Mouse (Mus musculus) limb, embryonic 12.5 days (tissue): Measurements from ENCODE around the gene G0s2. TPM values are rescaled to one million over a fixed set of nuclear protein-coding genes. Genes with fewer than 3 reads are reported as not detected.

Source experiments
- ATAC-seq: fragments of 200-750 bp; cut with Nextera tagmentation; 2 replicates; pipeline ENCODE4 v1.8.0; 2017; ENCODE audit warnings: low read depth, moderate TSS enrichment; ENCODE audit not compliant: insufficient number of reproducible peaks, insufficient read depth, low FRiP score, low TSS enrichment
- H3K27ac ChIP-seq: fragments of 300-500 bp; sonication (generic); 2 replicates; pipeline ENCODE4 v1.5.1; 2016; ENCODE audit warnings: mild to moderate bottlenecking, moderate library complexity
- H3K27me3 ChIP-seq: fragments of 300-500 bp; sonication (generic); 2 replicates; pipeline ENCODE4 v1.6.1; 2016; ENCODE audit warnings: mild to moderate bottlenecking, moderate library complexity
- H3K36me3 ChIP-seq: fragments of 300-500 bp; sonication (generic); 2 replicates; pipeline ENCODE4 v1.6.1; 2016; ENCODE audit warnings: mild to moderate bottlenecking, moderate library complexity
- H3K4me1 ChIP-seq: fragments of 300-500 bp; sonication (generic); replicated peaks from 2 replicates; pipeline ENCODE4 v1.6.1; 2016
- H3K4me2 ChIP-seq: fragments of 300-500 bp; sonication (generic); 2 replicates; pipeline ENCODE4 v1.6.1; 2016; ENCODE audit warnings: mild to moderate bottlenecking, moderate library complexity
- H3K4me3 ChIP-seq: fragments of 300-500 bp; sonication (generic); replicated peaks from 2 replicates; pipeline ENCODE4 v1.5.1; 2016; ENCODE audit warnings: mild to moderate bottlenecking
- H3K9ac ChIP-seq: fragments of 300-500 bp; sonication (generic); replicated peaks from 2 replicates; pipeline ENCODE4 v1.6.1; 2016; ENCODE audit warnings: mild to moderate bottlenecking, moderate library complexity
- H3K9me3 ChIP-seq: fragments of 300-500 bp; sonication (generic); 2 replicates; pipeline ENCODE4 v1.6.1; 2016; ENCODE audit warnings: mild to moderate bottlenecking, moderate library complexity
- WGBS: fragments of 180-500 bp; shearing (Covaris S2); methylation state at CpG from one replicate; pipeline ENCODE4 v1.1.7; 2016; 5-methylcytosine and 5-hydroxymethylcytosine counted together
- polyA plus RNA-seq: library from polyadenylated mRNA; unstranded; fragments of >200 nt; fragmentation: Nextera tagmentation; extraction: Ambion mirVana; gene quantifications from 2 replicates; pipeline ENCODE4 v1.2.1, GENCODE M21; 2016

The G0s2 gene
- polyA plus RNA-seq, 1 experiment from 2014 or later: 10.4 TPM

DNA sequence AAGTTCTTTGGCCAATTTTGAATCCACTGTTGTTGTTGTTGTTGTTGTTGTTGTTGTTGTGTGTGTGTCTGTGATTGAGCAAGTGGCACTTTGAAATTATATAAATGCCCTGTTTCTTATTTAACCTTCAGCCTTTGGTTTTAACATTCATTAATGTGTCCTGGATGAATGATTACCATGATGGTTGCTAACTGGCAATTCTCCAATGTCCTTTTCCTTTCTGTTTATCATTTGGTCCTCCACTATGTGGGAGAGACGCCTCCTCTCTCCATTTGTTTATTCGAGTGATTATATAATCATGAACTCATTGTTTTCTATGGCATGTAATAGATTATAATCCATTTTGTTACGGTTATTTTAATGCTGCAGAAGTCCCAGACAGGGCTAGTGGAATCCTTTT, 42.5 kb downstream of the G0s2 start:
- no peak overlapping the region for H3K9ac ChIP-seq
- no peak overlapping the region for H3K27ac ChIP-seq
- peaks cover 11% of the 10 kb centered on the region for H3K4me1 ChIP-seq
- no peaks in the 10 kb centered on the region for H3K9me3 ChIP-seq
- WGBS: 74% methylated on average over 3 of the region's 3 CpGs
- H3K27me3 ChIP-seq: no peaks in the 10 kb centered on the region
- no peaks in the 10 kb centered on the region for H3K36me3 ChIP-seq
- ATAC-seq: no peak
- H3K4me3 ChIP-seq: no peak overlapping the region
- no peak overlapping the region for H3K4me2 ChIP-seq

DNA sequence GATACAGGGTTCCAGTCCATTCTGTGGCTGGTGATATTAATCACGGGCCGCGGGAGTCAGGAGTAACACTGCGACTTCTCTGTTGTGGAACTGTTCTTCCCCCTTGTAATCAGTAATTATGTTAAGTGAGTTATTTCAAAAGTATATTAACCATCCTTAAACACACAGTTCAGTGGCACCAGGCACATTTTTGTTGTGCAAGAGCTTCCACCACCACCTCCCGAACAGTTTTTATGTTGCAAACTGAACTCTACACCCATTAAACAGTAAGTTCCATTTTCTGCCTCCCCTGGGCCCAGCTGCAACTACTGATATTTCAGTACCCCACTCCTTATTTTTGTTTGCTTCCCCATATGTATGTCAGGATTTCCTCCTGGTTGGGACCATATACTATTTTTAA, 43.4 kb downstream of the G0s2 start:
- no peak overlapping the region for H3K4me3 ChIP-seq
- WGBS: 90% methylated on average over 5 of the region's 5 CpGs

DNA sequence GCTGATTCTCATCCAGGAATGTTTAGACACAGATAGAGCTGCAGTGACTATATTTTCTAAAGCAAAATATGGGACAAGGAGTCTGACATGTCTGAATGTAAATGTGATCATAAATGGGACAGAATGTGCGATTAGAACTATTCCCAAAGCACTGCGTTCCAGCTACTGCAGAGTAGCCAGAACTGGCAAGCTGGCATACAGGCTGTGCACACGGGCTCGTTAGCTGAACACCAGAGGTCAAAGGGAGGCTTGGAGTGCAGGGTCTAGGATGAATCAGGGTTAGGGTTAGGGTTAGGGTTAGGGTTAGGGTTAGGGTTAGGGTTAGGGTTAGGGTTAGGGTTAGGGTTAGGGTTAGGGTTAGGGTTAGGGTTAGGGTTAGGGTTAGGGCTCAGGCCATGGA, 45.5 kb downstream of the G0s2 start:
- Histone ChIP-seq H3K36me3 (no peaks in the 10 kb centered on the region), H3K27ac (no peak overlapping the region), H3K4me3 (no peak overlapping the region), H3K9me3 (no peaks in the 10 kb centered on the region), H3K4me1 (peaks cover 11% of the 10 kb centered on the region), H3K9ac (no peak overlapping the region), H3K4me2 (no peak overlapping the region), H3K27me3 (no peaks in the 10 kb centered on the region)
- no peak for ATAC-seq
- WGBS: 61% methylated on average over 4 of the region's 4 CpGs

More for the DNA sequence above, 43.4 kb downstream of the G0s2 start:
- no peak for ATAC-seq
- Histone ChIP-seq H3K4me1 (peaks cover 11% of the 10 kb centered on the region), H3K36me3 (no peaks in the 10 kb centered on the region), H3K27ac (no peak overlapping the region), H3K4me2 (no peak overlapping the region), H3K9me3 (no peaks in the 10 kb centered on the region), H3K9ac (no peak overlapping the region), H3K27me3 (no peaks in the 10 kb centered on the region)

DNA sequence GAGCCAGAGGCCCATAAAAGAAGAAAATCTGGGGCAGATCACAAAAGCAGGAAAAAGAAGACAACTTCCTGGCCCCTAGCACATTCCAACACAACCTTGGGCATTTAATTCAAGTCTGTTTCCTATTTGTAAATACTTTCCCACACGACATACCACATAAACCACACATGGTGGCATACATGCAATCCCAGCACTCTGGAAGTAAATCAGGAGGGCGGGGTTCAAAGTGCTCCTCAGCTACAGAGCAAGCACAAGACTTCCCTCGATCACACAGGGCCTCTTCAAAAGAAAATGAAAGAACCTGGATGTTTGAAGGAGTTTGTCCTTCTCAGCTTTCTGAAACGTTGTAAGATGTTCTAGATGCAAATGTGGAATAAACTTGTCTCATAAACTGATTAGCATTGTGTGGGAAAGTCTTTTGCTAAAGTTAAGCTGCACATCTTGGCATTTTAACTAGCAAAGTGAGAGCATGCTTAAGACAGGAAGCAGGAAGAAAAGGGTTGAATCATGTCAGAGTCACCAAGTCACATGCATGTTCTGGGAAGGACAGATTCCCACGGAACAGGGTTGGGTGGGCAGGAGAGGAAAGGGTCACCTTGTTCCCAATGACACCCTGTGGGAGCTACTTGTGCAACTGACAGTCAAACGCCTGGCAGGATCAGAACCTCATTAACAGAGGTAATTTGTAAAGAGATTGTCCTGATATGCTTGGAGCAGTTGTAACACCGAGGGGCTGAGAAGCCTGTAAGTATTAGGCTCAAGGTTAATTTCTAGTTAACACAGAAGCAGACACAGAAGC, 46.1 kb downstream of the G0s2 start:
- H3K9me3 ChIP-seq: no peaks in the 10 kb centered on the region
- H3K27me3 ChIP-seq: no peaks in the 10 kb centered on the region
- H3K36me3 ChIP-seq: no peaks in the 10 kb centered on the region
- no peak overlapping the region for H3K9ac ChIP-seq
- no peak overlapping the region for H3K27ac ChIP-seq
- no peak for ATAC-seq
- H3K4me3 ChIP-seq: no peak overlapping the region
- WGBS: 17% methylated on average over 7 of the region's 7 CpGs
- no peak overlapping the region for H3K4me2 ChIP-seq
- H3K4me1 ChIP-seq: peaks cover 11% of the 10 kb centered on the region

DNA sequence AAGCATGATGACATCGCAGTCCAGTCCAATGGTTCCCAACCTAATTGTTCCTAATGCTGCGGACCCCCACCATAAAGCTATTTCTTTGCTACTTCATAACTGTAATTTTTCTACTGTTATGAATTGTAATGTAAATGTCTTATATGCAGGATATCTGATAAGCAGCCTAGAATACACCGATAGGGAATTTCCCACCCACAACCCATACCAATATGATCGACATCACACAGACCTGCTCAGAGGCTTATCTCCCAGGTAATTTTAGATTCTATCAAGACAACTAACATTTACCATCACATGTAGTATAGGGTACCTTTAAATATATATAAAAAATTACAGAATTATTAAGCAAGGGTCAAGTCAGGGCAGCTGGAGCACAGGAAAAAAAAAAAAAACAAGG, 46.9 kb downstream of the G0s2 start:
- no peaks in the 10 kb centered on the region for H3K9me3 ChIP-seq
- 81% methylated on average over 4 of the region's 4 CpGs for WGBS
- no peaks in the 10 kb centered on the region for H3K27me3 ChIP-seq
- H3K4me3 ChIP-seq: no peak overlapping the region
- no peaks in the 10 kb centered on the region for H3K36me3 ChIP-seq
- peaks cover 11% of the 10 kb centered on the region for H3K4me1 ChIP-seq
- no peak overlapping the region for H3K4me2 ChIP-seq
- no peak overlapping the region for H3K9ac ChIP-seq
- no peak overlapping the region for H3K27ac ChIP-seq
- ATAC-seq: no peak

DNA sequence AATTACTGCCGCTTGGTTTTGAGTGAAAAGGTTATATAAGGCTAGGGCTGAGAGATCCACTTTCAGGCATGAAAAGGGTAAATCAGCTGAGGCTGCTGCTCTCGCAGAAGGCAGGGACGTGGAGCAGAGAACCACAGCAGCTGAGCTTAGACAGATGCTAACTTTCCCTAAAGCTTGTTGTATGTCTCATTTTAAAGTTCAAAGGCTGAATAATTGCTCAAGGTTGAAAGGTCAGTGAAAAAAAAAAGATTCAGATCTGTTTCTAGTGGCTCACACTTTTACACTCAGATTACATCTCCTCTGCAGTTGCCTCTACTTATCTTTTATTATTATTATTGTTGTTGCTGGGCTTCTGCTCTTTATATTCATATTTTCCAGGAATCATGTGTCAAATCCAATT, 47.5 kb downstream of the G0s2 start:
- no peaks in the 10 kb centered on the region for H3K36me3 ChIP-seq
- ATAC-seq: no peak
- peaks cover 11% of the 10 kb centered on the region for H3K4me1 ChIP-seq
- H3K27me3 ChIP-seq: no peaks in the 10 kb centered on the region
- H3K9ac ChIP-seq: no peak overlapping the region
- H3K4me3 ChIP-seq: no peak overlapping the region
- WGBS: 13% methylated on average over 3 of the region's 3 CpGs
- no peak overlapping the region for H3K4me2 ChIP-seq
- peak overlapping the region; percentile 19; the same call in 1 of the 2 replicates for H3K27ac ChIP-seq
- H3K9me3 ChIP-seq: no peaks in the 10 kb centered on the region

Other genes with a start within 250 kb of the G0s2 start
- gene Syt14, start 237.4 kb downstream of the G0s2 start, polyA plus RNA-seq: 4.2 and 4.9 TPM in 2 replicates
- 12.0 TPM in 2 replicates for gene Diexf, start 142.9 kb downstream of the G0s2 start, polyA plus RNA-seq
- gene Irf6, start 120.1 kb downstream of the G0s2 start, polyA plus RNA-seq: 8.7 and 10.9 TPM in 2 replicates
- 14.9 and 16.3 TPM in 2 replicates for gene A130010J15Rik, start 105.2 kb downstream of the G0s2 start, polyA plus RNA-seq
- gene Traf3ip3, start 71.5 kb downstream of the G0s2 start, polyA plus RNA-seq: 4.3 and 4.5 TPM in 2 replicates
- 2.0 and 2.2 TPM in 2 replicates for gene Lamb3, start 65.5 kb downstream of the G0s2 start, polyA plus RNA-seq
- gene Hsd11b1, start 9.1 kb downstream of the G0s2 start, polyA plus RNA-seq: 0.28 and 0.61 TPM in 2 replicates
- 20.2 and 21.7 TPM in 2 replicates for gene Camk1g, start 97.1 kb upstream of the G0s2 start, polyA plus RNA-seq